Mouse (Mus musculus) urinary bladder, postnatal 14 days (tissue): Measurements from ENCODE around the gene Tnfaip2.
A peak's percentile ranks its signal among the peaks of the same experiment; 100 is the strongest.

ENCODE experiments used
- DNase-seq: peaks from one replicate; pipeline ENCODE4 v3.0.0; 2021; ENCODE audit warnings: low spot score

Gene Tnfaip2

DNA sequence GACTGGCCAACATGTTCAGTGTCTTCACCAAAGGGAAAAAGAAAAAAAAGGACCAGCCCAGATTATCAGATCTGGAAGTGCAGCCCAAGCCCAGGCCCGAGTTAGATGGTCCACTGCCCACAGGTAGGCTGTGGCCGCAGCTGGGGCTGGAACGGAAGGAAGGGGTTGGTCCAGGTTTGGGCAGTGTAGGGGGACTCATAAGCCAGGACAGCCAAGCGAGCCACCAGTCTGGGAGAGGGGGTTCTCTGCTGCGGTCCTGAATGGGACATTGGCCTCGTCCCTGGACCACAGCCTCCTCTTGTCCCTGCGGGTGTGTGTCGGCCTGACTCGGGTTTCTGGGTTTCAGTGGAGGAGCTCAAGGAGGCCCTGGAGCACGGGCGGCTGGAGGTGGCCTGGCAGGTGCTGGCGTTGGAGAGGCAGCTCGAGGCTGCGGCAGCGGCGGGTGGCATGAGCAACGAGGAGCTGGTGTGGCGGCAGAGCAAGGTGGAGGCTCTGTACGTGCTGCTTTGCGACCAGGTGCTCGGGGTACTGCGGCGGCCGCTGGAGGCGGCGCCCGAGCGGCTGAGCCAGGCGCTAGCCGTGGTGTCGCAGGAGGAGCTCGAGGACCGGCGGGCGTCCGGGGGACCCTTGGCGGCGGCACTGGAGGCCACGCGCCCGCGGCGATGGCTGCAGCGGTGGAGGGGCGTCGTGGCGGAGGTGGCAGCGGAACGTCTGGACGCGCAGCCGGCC, 3.1 kb downstream of the Tnfaip2 start:
- DNase-seq = no peak

GRCm38 (mm10) chr12:111445890-111446613, 3.8 kb downstream of the Tnfaip2 start:
- DNase-seq = no peak

DNA sequence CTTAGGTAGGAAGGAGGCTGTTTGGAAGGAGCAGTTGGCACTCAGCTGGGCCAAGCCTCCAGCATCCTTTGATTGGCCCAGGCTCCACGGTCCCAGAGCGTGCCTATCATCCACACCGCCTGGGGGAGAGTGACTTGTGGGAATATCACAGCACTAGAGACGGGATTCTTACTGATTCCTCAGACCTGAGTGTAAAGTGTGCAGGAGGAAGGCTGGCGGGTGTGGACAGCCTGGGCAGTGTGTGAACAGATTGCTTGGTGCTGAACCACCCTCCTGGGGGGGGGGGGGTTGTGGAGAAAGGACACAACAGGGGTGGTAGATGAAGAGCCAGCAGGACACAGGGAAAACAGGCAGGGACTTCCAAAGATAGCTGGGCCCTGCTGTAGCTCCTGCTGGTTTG, 4.5 kb downstream of the Tnfaip2 start:
- no peak for DNase-seq

DNA sequence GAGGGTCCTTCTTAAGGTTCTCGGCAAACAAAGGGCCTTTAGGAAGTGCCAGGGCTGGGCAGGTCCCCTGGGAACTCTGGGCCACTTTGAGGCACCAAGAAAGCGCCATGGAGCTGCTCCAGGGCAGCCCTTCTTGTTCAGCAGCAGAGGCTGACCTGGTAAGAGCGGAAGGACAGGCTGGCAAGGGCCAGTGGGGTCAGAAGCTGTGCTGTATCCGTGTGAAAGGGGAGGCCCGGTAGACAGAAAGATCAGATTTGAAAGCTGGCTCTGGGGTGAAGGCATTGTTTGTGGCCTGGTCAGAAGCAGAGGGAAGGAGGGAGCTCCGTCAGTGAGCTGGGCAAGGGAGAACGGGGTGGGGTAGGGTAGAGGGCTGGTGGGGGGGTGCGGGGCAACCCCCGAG, 5.1 kb downstream of the Tnfaip2 start:
- peak; percentile 31 for DNase-seq

GRCm38 (mm10) chr12:111447898-111448760, 5.9 kb downstream of the Tnfaip2 start:
- no peak for DNase-seq

DNA sequence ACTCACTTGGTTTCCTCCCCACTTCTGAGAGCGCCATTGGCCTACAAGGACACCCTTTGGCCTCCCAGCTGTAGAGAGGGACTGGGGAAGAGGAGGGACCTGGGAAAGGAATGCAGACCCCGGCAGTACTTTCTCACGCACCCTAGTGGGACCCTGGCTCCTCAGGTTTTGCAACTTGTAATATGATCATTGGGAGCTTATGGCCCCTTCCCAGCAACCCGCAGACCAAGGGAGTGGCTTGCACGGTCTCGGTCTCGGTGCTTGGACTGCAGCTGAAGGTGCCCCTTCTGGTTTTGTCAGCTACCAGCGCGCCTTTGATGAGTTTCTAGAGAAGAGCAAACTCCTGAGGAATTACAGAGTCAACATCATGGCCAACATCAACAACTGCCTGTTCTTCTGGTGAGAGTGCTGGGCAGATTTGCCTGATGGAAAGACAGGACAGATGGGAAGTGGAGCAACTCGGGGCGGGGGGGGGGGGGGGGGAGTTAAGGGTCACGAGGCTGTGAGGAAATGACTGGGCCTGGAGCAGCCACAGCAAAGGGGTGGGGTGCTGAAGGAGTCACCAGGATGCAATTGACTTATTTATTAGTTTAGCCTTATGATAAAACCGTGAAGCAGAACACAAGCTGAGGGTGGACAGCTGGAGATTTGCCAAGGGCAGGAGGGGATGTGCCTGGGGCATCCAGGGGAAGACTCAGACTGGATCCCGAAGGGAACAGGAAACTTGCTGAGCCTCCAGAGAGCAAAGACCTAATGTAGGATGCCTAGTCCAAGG, 6.8 kb downstream of the Tnfaip2 start:
- DNase-seq = peak; percentile 68

GRCm38 (mm10) chr12:111450359-111450758, 8.1 kb downstream of the Tnfaip2 start:
- DNase-seq = peak; percentile 7

DNA sequence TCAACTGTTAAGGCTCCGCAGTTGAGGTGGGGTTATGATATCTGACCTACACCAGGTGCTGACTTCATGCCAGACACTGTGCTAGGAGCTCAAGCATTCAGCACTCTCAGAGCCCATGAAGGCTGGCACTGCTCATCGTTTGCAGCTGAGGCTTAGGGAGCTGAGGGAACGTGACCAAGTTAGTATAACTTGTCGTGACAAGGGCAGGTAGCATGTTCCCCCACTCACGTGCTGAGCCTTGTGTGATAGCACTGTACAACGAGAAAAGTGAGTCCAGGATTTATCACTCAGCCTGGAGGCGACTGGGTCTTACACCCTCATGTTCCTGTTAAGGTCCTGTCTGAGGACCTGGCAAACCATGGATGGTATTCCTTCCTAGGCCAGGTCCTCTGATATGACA, 9.3 kb downstream of the Tnfaip2 start:
- no peak for DNase-seq

DNA sequence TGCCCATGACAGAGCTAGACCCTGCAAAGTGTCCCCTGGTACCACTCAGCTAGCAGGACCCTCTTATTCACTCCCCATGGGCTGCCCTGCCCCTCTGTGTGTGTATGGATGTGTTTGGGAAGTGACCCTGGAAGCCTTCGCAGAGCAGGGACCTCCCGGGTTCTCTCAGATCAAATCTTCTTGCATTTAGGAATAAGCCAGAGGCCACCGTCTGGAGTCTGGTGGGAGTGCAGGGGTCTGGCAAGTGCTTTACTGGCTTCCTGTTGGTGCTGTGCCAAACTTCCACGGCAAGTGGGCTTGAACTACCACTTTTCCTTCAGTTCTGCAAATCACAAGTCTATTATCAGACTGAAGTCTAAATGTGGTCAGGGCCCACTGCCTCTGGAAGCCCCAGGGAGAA, 11.8 kb downstream of the Tnfaip2 start:
- no peak for DNase-seq

GRCm38 (mm10) chr12:111454543-111455280, 12.4 kb downstream of the Tnfaip2 start:
- DNase-seq = no peak

GRCm38 (mm10) chr12:111455311-111455846, 13.1 kb downstream of the Tnfaip2 start:
- DNase-seq = no peak

DNA sequence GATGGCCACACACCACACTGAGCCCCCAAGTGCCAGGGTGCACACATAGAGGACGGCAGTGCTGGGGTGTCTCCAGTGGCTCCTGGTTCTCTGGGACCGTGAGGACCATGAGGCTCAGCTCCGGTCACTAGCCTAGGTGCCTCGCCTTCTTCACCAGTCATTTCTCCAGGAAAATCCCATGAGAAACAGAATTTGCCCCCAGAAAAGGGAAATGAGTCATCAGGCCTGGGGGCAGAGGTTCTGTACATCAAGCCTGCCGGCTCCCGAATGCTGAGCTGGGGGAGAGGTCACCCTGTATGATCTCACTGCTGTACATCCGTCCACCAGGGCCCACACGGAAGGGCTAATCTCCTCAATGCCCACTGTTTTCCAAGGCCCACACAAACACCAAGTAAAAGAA, 13.6 kb downstream of the Tnfaip2 start:
- DNase-seq = no peak

GRCm38 (mm10) chr12:111457742-111458141, 15.5 kb downstream of the Tnfaip2 start:
- DNase-seq = no peak

GRCm38 (mm10) chr12:111463570-111463969, 21.3 kb downstream of the Tnfaip2 start:
- no peak for DNase-seq

GRCm38 (mm10) chr12:111466369-111466768, 24.1 kb downstream of the Tnfaip2 start:
- no peak for DNase-seq

DNA sequence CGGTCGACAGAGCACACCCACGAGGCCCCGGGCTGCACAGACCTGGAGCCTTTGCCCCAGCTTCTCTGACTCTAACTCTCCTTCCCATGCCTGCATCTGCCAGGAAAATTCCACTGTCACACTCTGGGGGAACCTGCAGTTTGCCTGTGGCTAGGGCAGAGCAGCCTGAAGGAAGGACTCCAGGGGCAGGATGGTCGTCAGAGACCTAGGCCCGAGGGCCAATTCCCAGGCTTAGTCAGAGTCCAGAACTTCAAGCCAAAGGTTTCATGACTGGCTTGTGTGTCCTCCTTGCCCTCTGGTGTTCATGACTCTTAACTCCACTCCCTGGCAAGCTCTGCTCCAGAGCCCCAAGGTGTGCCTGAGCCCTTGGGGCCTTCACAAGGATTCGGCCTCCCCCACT, 25.9 kb downstream of the Tnfaip2 start:
- DNase-seq = no peak

DNA sequence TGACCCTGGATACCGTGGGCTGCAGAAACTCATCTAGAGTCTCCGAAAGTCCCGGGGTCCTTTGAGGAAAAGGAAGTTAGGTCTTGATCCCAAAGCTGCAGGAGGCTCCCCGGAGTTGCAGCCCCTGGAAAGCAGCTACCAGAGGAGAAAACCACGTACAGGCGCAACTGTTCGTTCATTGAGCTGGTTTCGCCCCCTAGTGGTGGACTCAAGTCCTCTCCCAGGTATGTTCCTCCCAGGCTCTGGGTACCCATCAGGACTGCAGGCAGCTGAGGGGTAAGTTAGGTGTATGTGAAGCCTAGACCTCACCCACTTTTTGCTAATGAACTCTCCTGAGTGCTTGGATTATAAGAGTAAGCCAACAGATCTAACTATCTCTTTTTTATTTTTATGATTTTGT, 27.2 kb downstream of the Tnfaip2 start:
- peak; percentile 78 for DNase-seq

DNA sequence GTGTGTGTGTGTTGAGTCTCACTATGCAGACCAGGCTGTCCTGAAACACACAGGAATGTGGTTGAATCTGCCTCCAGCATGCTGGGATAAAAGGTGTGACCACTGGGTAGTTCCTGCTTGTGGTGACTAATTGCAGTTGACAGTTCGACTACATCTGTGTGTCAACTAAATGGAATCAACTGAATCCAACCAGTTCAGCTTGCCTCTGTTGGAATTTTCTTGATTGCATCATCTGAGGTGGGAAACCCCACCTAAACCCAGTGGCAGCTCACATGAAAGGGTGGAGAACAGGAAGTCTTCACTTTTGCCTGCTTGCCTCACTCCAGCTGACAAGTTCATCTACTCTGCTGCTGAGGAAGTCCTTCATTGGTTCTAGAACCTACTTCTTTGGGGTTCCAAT, 28.9 kb downstream of the Tnfaip2 start:
- peak; percentile 3 for DNase-seq

- peak; percentile 2 for DNase-seq
Observed at GRCm38 (mm10) chr12:111471721-111472120, 29.5 kb downstream of the Tnfaip2 start.

DNA sequence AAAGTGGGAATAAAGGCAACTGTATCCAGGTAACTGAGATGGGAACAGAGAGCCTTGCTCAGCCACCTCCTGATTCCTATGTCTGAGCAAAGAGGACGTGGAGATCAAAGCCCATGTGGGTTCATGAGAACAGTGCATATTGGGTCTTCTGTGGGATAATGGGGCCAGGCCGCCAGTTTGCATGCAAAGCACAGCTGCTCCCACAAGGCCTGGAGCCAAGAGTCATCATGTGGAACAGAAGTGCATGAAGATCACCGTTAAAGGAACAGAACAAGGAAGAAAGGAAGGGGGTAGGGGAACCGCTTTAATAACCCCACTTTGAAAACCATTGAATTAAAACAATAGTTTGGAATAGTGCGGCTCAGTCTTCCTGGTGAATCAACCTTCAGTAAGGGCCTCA, 30.6 kb downstream of the Tnfaip2 start:
- DNase-seq = no peak

- no peak for DNase-seq
Observed at GRCm38 (mm10) chr12:111474384-111474783, 32.1 kb downstream of the Tnfaip2 start.
